Mouse (Mus musculus): Measurements from ENCODE around the gene Stk36. TPM values are rescaled to one million over a fixed set of nuclear protein-coding genes. Genes with fewer than 3 reads are reported as not detected.
A peak's percentile ranks its signal among the peaks of the same experiment; 100 is the strongest.

Stk36 gene
- 0.12 TPM in 1 of 2 replicates, not detected in the other for polyA plus RNA-seq (2012; ENCODE audit: insufficient read depth, low replicate concordance)

DNA sequence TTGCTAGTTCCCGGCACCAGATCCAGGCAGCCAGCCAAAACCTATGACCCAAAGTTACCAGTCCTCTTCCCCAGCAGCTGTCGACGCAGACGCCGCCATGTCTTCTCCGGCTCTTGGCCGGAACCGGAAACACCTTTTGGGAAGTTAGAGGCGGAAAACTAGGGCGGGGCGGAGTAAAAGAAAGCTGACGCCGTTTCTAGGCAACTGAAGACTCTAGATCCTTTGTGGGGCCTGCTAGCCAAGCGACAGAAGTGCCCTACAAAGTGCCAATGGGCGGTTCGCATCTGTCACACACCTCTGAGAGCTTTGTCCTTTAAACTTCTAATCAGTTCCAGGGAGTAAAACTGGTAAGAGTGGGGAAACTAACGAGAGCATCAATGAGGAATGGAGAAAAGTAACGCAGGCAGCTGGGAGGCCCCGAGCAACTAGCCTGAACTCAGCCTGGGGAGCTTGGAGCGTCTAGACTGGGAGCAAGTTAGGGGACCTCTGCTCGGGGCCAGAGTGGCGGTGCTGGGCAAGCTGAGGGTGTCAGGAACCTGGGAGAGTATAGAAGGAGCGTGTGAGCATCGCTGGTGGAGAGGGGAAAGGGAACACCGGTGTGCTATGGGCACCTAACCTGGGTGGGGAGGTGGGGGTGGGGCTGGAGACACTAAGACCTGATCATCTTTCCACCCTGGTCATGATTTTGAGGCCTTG lies at the start of gene Stk36, which contains the start of gene Rnf25:
Gene Stk36 (plus strand): TSS at position 179 of the 696 bp plus-strand sequence.
Gene Rnf25 (minus strand): TSS at position 131 of the 696 bp plus-strand sequence.
- TF ChIP-seq GATA1 (IDR thresholded peaks at IDR 0.05; ENCODE audit: borderline replicate concordance, low read length) (no peak), FLI1 (IDR thresholded peaks at IDR 0.05; ENCODE audit: low read length) (no peak)

GRCm38 (mm10) chr1:74559061-74559460 lies 42.2 kb upstream of the Stk36 start:
- Histone ChIP-seq H3K4me3 (replicated peaks) (no peak overlapping the region), H3K4me1 (peaks cover 18% of the 10 kb centered on the region), H3K36me3 (replicated peaks; ENCODE audit: low read length) (peaks cover 7% of the 10 kb centered on the region), H3K9me3 (no peaks in the 10 kb centered on the region), H3K27me3 (replicated peaks) (peaks cover 7% of the 10 kb centered on the region)
- TF ChIP-seq FLI1 (IDR thresholded peaks at IDR 0.05; ENCODE audit: low read length) (no peak), GATA1 (IDR thresholded peaks at IDR 0.05; ENCODE audit: borderline replicate concordance, low read length) (no peak)

More for the DNA sequence above, at the start of gene Stk36, which contains the start of gene Rnf25:
- no peaks in the 10 kb centered on the region for H3K27me3 ChIP-seq (replicated peaks)
- peaks cover 24% of the 10 kb centered on the region for H3K36me3 ChIP-seq (replicated peaks; ENCODE audit: low read length)
- H3K4me3 ChIP-seq (replicated peaks): peak within 1 kb of the TSS; percentile 100
- H3K9me3 ChIP-seq: no peaks in the 10 kb centered on the region
- H3K4me1 ChIP-seq: peaks cover 19% of the 10 kb centered on the region

GRCm38 (mm10) chr1:74565834-74566233 lies 35.4 kb upstream of the Stk36 start:
- H3K4me3 ChIP-seq (replicated peaks): no peak overlapping the region
- H3K27me3 ChIP-seq (replicated peaks): no peaks in the 10 kb centered on the region
- no peaks in the 10 kb centered on the region for H3K9me3 ChIP-seq
- H3K4me1 ChIP-seq: peaks cover 21% of the 10 kb centered on the region
- TF ChIP-seq GATA1 (IDR thresholded peaks at IDR 0.05; ENCODE audit: borderline replicate concordance, low read length): no peak
- TF ChIP-seq FLI1 (IDR thresholded peaks at IDR 0.05; ENCODE audit: low read length): no peak
- H3K36me3 ChIP-seq (replicated peaks; ENCODE audit: low read length): peaks cover 71% of the 10 kb centered on the region

GRCm38 (mm10) chr1:74569739-74570719 lies 31.2 kb upstream of the Stk36 start:
- TF ChIP-seq GATA1 (IDR thresholded peaks at IDR 0.05; ENCODE audit: borderline replicate concordance, low read length) (no peak), FLI1 (IDR thresholded peaks at IDR 0.05; ENCODE audit: low read length) (no peak)
- H3K9me3 ChIP-seq: no peaks in the 10 kb centered on the region
- H3K4me1 ChIP-seq: peaks cover 12% of the 10 kb centered on the region
- H3K27me3 ChIP-seq (replicated peaks): no peaks in the 10 kb centered on the region
- H3K4me3 ChIP-seq (replicated peaks): no peak overlapping the region
- H3K36me3 ChIP-seq (replicated peaks; ENCODE audit: low read length): peaks cover 95% of the 10 kb centered on the region

DNA sequence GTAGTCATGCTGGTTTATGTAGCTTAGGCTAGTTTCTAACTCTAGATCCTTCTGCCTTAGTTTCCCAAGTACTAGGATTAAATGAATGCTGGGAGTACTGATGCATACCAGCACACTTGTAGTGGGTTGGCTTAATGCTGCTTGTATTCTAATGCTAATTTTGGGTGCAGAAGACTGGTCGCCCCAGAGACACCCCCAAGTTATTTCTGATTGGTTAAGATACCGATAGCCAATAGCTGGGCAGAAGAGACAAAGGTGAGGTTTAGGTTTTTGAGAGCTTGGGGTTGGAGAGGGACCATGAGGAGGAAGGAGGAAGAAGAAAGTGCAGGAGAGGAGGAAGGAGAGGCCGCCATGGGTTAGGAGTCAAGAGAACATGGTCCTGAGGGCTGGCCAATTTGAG lies 18.6 kb upstream of the Stk36 start:
- Histone ChIP-seq H3K4me3 (replicated peaks) (no peak overlapping the region), H3K27me3 (replicated peaks) (no peaks in the 10 kb centered on the region), H3K4me1 (peaks cover 30% of the 10 kb centered on the region), H3K36me3 (replicated peaks; ENCODE audit: low read length) (peaks cover 71% of the 10 kb centered on the region), H3K9me3 (no peaks in the 10 kb centered on the region)
- no peak for TF ChIP-seq GATA1 (IDR thresholded peaks at IDR 0.05; ENCODE audit: borderline replicate concordance, low read length)
- no peak for TF ChIP-seq FLI1 (IDR thresholded peaks at IDR 0.05; ENCODE audit: low read length)

GRCm38 (mm10) chr1:74584616-74585398 lies 16.4 kb upstream of the Stk36 start:
- Histone ChIP-seq H3K4me1 (peaks cover 44% of the 10 kb centered on the region), H3K9me3 (no peaks in the 10 kb centered on the region), H3K36me3 (replicated peaks; ENCODE audit: low read length) (peaks cover 55% of the 10 kb centered on the region), H3K27me3 (replicated peaks) (no peaks in the 10 kb centered on the region), H3K4me3 (replicated peaks) (no peak overlapping the region)
- TF ChIP-seq FLI1 (IDR thresholded peaks at IDR 0.05; ENCODE audit: low read length) (no peak), GATA1 (IDR thresholded peaks at IDR 0.05; ENCODE audit: borderline replicate concordance, low read length) (no peak)

- Histone ChIP-seq H3K4me1 (peaks cover 44% of the 10 kb centered on the region), H3K27me3 (replicated peaks) (no peaks in the 10 kb centered on the region), H3K36me3 (replicated peaks; ENCODE audit: low read length) (peaks cover 61% of the 10 kb centered on the region), H3K4me3 (replicated peaks) (peak overlapping the region; percentile 98), H3K9me3 (no peaks in the 10 kb centered on the region)
- TF ChIP-seq GATA1 (IDR thresholded peaks at IDR 0.05; ENCODE audit: borderline replicate concordance, low read length): no peak
- no peak for TF ChIP-seq FLI1 (IDR thresholded peaks at IDR 0.05; ENCODE audit: low read length)
Measured at GRCm38 (mm10) chr1:74587233-74587772, 13.9 kb upstream of the Stk36 start.

DNA sequence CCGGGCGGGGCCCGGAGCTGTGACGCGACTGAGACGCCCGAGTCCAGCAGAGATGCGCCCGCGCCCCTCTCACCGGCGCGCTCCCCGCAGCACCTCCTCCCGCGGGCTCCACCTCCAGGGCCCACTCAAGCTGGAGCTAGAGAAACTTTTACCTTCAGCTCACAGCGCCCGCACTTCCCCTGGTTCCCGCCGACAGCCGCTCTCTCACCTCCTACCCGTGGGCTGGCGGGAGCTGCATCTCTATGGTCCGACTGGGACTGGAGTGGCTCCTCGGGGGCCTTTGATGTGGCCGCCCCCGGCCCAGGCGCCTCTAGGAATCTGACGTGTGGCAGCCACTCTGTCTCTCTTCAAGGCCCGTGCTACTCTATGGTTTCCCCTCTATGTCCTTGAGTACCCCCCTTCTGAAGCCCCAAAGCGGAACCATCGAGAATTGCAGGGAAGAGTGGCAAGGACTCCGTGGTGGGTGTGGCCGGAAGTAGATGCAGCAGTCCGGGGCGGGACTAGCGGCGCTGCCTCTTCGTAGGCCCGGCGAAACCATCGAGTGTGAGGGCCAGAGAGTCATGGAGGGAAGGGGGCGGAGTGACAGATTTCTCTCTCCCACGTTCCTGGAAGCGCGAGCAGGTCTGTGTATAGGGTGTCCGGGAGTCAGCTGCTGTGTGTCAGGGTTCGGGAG lies 13.3 kb upstream of the Stk36 start, which contains the start of the genes Zfp142 and Bcs1l:
Gene Zfp142 (minus strand): TSS at position 474 of the 673 bp plus-strand sequence.
Gene Bcs1l (plus strand): TSS at position 517 of the 673 bp plus-strand sequence.
- peak within 1 kb of the TSS; percentile 98 for H3K4me3 ChIP-seq (replicated peaks)
- TF ChIP-seq FLI1 (IDR thresholded peaks at IDR 0.05; ENCODE audit: low read length) (peak; percentile 64; the same call in 1 of the 2 replicates), GATA1 (IDR thresholded peaks at IDR 0.05; ENCODE audit: borderline replicate concordance, low read length) (no peak)
- peaks cover 56% of the 10 kb centered on the region for H3K36me3 ChIP-seq (replicated peaks; ENCODE audit: low read length)
- H3K4me1 ChIP-seq: peaks cover 44% of the 10 kb centered on the region
- no peaks in the 10 kb centered on the region for H3K9me3 ChIP-seq
- H3K27me3 ChIP-seq (replicated peaks): no peaks in the 10 kb centered on the region
